Mouse (Mus musculus): ENCODE data around the gene Zar1. TPM values are rescaled to one million over a fixed set of nuclear protein-coding genes. Genes with fewer than 3 reads are reported as not detected.

Zar1 gene
- total RNA-seq, 2 experiments from 2014 or later = not detected

Other genes with a start within 250 kb of the Zar1 start
- gene Corin, start 76.8 kb downstream of the Zar1 start, total RNA-seq (2021) = 100 to 1,000 TPM in 1 of 2 experiments, 10 to 100 TPM in 1; 99.7 to 132 TPM
- 1 to 10 TPM; 6.0 to 6.7 TPM for gene Nfxl1, start 21.6 kb downstream of the Zar1 start, total RNA-seq (2021)
- not detected for gene Gm5868, start 6.3 kb upstream of the Zar1 start, total RNA-seq (2021)
- under 1 TPM in 1 of 2 experiments, not detected in 1; 0.29 TPM for gene Cnga1, start 63.0 kb upstream of the Zar1 start, total RNA-seq (2021)
- gene Nipal1, start 66.5 kb upstream of the Zar1 start, total RNA-seq (2021) = under 1 TPM in 1 of 2 experiments, not detected in 1; 0.49 TPM
- 1 to 10 TPM in 1 of 2 experiments, under 1 TPM in 1; 0.05 to 1.0 TPM for gene Txk, start 171.5 kb upstream of the Zar1 start, total RNA-seq (2021)

Data from heart, postnatal 14 days (tissue).